Mouse (Mus musculus) MEL (cell line): ENCODE data around the gene Slc7a8. TPM values are rescaled to one million over a fixed set of nuclear protein-coding genes. Genes with fewer than 3 reads are reported as not detected.

Source experiments
- DNase-seq: peaks from one replicate; pipeline ENCODE4 v3.0.0; 2011; ENCODE audit warnings: low read depth, low spot score
- H3K27ac ChIP-seq: 2 replicates; pipeline ENCODE4 v1.5.1; 2012; ENCODE audit warnings: low read depth, mild to moderate bottlenecking, control low read depth, low read length, moderate library complexity; ENCODE audit not compliant: control insufficient read depth
- H3K27me3 ChIP-seq, 2 experiments: fragments of 150-350 bp in 1 of 2; sonication (generic) in 1 of 2; 2 replicates each; pipeline ENCODE4 v1.6.1; 2012; ENCODE audit warnings: low read length in 2 of 2, mild to moderate bottlenecking in 2 of 2, improper control_type of control experiment in 1 of 2, moderate library complexity in 1 of 2; ENCODE audit not compliant: insufficient read depth in 2 of 2, control insufficient read depth in 1 of 2
- H3K36me3 ChIP-seq, 2 experiments: 2 replicates each; pipeline ENCODE4 v1.6.1; 2012 to 2014; ENCODE audit warnings: low read length in 2 of 2, improper control_type of control experiment in 1 of 2, inconsistent platforms in 1 of 2, mild to moderate bottlenecking in 1 of 2; ENCODE audit not compliant: insufficient read depth in 2 of 2, control insufficient read depth in 1 of 2
- H3K4me1 ChIP-seq, 2 experiments: fragments of 150-350 bp in 1 of 2; sonication (generic) in 1 of 2; 2 replicates each; pipeline ENCODE4 v1.6.1; 2012; ENCODE audit warnings: low read length in 2 of 2, improper control_type of control experiment in 1 of 2, mild to moderate bottlenecking in 1 of 2; ENCODE audit not compliant: insufficient read depth in 2 of 2, control insufficient read depth in 1 of 2
- H3K4me3 ChIP-seq, 2 experiments: fragments of 150-350 bp in 1 of 2; sonication (generic) in 1 of 2; 2 replicates each; pipeline ENCODE4 v1.5.1; 2012; ENCODE audit warnings: low read depth in 2 of 2, low read length in 2 of 2, mild to moderate bottlenecking in 2 of 2, moderate library complexity in 2 of 2, control low read depth in 1 of 2, improper control_type of control experiment in 1 of 2; ENCODE audit not compliant: control insufficient read depth in 1 of 2, insufficient read depth in 1 of 2
- H3K79me2 ChIP-seq: 2 replicates; pipeline ENCODE4 v1.6.1; 2012; ENCODE audit warnings: mild to moderate bottlenecking, low read length, moderate library complexity; ENCODE audit not compliant: control insufficient read depth, poor library complexity, insufficient read depth
- H3K9ac ChIP-seq: 2 replicates; pipeline ENCODE4 v1.6.1; 2012; ENCODE audit warnings: low read depth, mild to moderate bottlenecking, control low read depth, low read length, moderate library complexity; ENCODE audit not compliant: control insufficient read depth, poor library complexity, severe bottlenecking
- H3K9me3 ChIP-seq: fragments of 150-350 bp; sonication (generic); replicated peaks from 2 replicates; pipeline ENCODE4 v1.6.1; 2012; ENCODE audit warnings: mild to moderate bottlenecking, low read length, improper control_type of control experiment, moderate library complexity; ENCODE audit not compliant: insufficient read depth
- CHD2 ChIP-seq: IDR thresholded peaks from 2 replicates; pipeline ENCODE4 v1.6.1; 2011; ENCODE audit warnings: low read length, improper control_type of control experiment
- CTCF ChIP-seq, 3 experiments: IDR thresholded peaks in 2 of 3; conservative IDR thresholded peaks in 1 of 3; 2 replicates each; pipeline ENCODE4 v1.5.1; 2011 to 2012; ENCODE audit warnings: low read length in 3 of 3, low read depth in 2 of 3, mild to moderate bottlenecking in 2 of 3, improper control_type of control experiment in 1 of 3, inconsistent platforms in 1 of 3, mixed read lengths in 1 of 3, moderate library complexity in 1 of 3; ENCODE audit not compliant: control insufficient read depth in 1 of 3, insufficient read depth in 1 of 3, poor library complexity in 1 of 3, severe bottlenecking in 1 of 3
- ELF1 ChIP-seq: IDR thresholded peaks from 2 replicates; pipeline ENCODE4 v1.6.1; 2014; ENCODE audit warnings: low read depth, mild to moderate bottlenecking, inconsistent platforms, low read length, improper control_type of control experiment, moderate library complexity
- EP300 ChIP-seq, 2 experiments: IDR thresholded peaks; 2 replicates each; pipeline ENCODE4 v1.6.1; 2011; ENCODE audit warnings: improper control_type of control experiment in 2 of 2, low read length in 2 of 2, low read depth in 1 of 2, mild to moderate bottlenecking in 1 of 2
- GABPA ChIP-seq: IDR thresholded peaks from 2 replicates; pipeline ENCODE4 v1.6.1; 2012; ENCODE audit warnings: low read depth, mild to moderate bottlenecking, inconsistent platforms, low read length, improper control_type of control experiment, moderate library complexity
- GATA1 ChIP-seq: IDR thresholded peaks from 2 replicates; pipeline ENCODE4 v1.6.1; 2011; ENCODE audit warnings: low read depth, low read length, improper control_type of control experiment
- HCFC1 ChIP-seq: IDR thresholded peaks from 2 replicates; pipeline ENCODE4 v1.6.1; 2012; ENCODE audit warnings: low read depth, mild to moderate bottlenecking, inconsistent platforms, low read length, improper control_type of control experiment, moderate library complexity
- MAFK ChIP-seq: IDR thresholded peaks from 2 replicates; pipeline ENCODE4 v1.6.1; 2011; ENCODE audit warnings: low read depth, mild to moderate bottlenecking, low read length, improper control_type of control experiment, borderline replicate concordance
- MAX ChIP-seq: IDR thresholded peaks from 2 replicates; pipeline ENCODE4 v1.6.1; 2011; ENCODE audit warnings: low read length, improper control_type of control experiment
- MAZ ChIP-seq: IDR thresholded peaks from 2 replicates; pipeline ENCODE4 v1.6.1; 2012; ENCODE audit warnings: low read depth, mild to moderate bottlenecking, inconsistent platforms, low read length, improper control_type of control experiment
- MEF2A ChIP-seq: IDR thresholded peaks from 2 replicates; pipeline ENCODE4 v1.6.1; 2014; ENCODE audit warnings: low read depth, mild to moderate bottlenecking, inconsistent platforms, low read length, improper control_type of control experiment; ENCODE audit not compliant: poor library complexity, insufficient replicate concordance, severe bottlenecking; ENCODE audit errors: extremely low read depth
- MXI1 ChIP-seq: IDR thresholded peaks from 2 replicates; pipeline ENCODE4 v1.6.1; 2011; ENCODE audit warnings: mild to moderate bottlenecking, low read depth, low read length, improper control_type of control experiment
- MYB ChIP-seq: IDR thresholded peaks from 2 replicates; pipeline ENCODE4 v1.6.1; 2011; ENCODE audit warnings: mild to moderate bottlenecking, low read depth, low read length, improper control_type of control experiment
- NELFE ChIP-seq: IDR thresholded peaks from 2 replicates; pipeline ENCODE4 v1.6.1; 2011; ENCODE audit warnings: low read depth, low read length, improper control_type of control experiment
- RCOR1 ChIP-seq: IDR thresholded peaks from 2 replicates; pipeline ENCODE4 v1.6.1; 2012; ENCODE audit warnings: low read depth, mild to moderate bottlenecking, inconsistent platforms, low read length, improper control_type of control experiment
- SIN3A ChIP-seq: IDR thresholded peaks from 2 replicates; pipeline ENCODE4 v1.6.1; 2012; ENCODE audit warnings: low read length, improper control_type of control experiment, inconsistent platforms
- TCF12 ChIP-seq: IDR thresholded peaks from 2 replicates; pipeline ENCODE4 v1.6.1; 2014; ENCODE audit warnings: low read depth, mild to moderate bottlenecking, inconsistent platforms, low read length, improper control_type of control experiment, moderate library complexity
- UBTF ChIP-seq: IDR thresholded peaks from 2 replicates; pipeline ENCODE4 v1.6.1; 2012; ENCODE audit warnings: low read depth, mild to moderate bottlenecking, inconsistent platforms, low read length, improper control_type of control experiment, moderate library complexity, borderline replicate concordance; ENCODE audit not compliant: insufficient read depth
- ZC3H11A ChIP-seq: IDR thresholded peaks from 2 replicates; pipeline ENCODE4 v1.6.1; 2012; ENCODE audit warnings: low read depth, mild to moderate bottlenecking, inconsistent platforms, low read length, improper control_type of control experiment
- ZKSCAN1 ChIP-seq: IDR thresholded peaks from 2 replicates; pipeline ENCODE4 v1.6.1; 2012; ENCODE audit warnings: low read depth, mild to moderate bottlenecking, inconsistent platforms, low read length, improper control_type of control experiment, moderate library complexity
- ZMIZ1 ChIP-seq: IDR thresholded peaks from 2 replicates; pipeline ENCODE4 v1.6.1; 2012; ENCODE audit warnings: low read depth, mild to moderate bottlenecking, inconsistent platforms, low read length, improper control_type of control experiment, moderate library complexity
- polyA plus RNA-seq, 2 experiments: library from polyadenylated mRNA; stranded (reverse) in 1 of 2; unstranded in 1 of 2; fragments of >175 nt in 1 of 2; fragments of >200 nt in 1 of 2; gene quantifications; 2 replicates each; pipeline versions ENCODE4 v1.2.1 to v1.2.4; 2012; ENCODE audit warnings: low replicate concordance in 2 of 2, low read depth in 1 of 2; ENCODE audit not compliant: insufficient read length in 2 of 2, insufficient read depth in 1 of 2, missing spikeins in 1 of 2
- total RNA-seq: library from RNA; depleted of rRNA; stranded (reverse); fragments of 300-350 nt; gene quantifications from 2 replicates; pipeline ENCODE4 v1.2.3, GENCODE M21; 2012

The Slc7a8 gene
- total and polyA plus RNA-seq, 3 experiments, result 0.08 to 0.29 TPM; not detected in 1

GRCm38 (mm10) chr14:54802428-54802827 is 20.7 kb upstream of the Slc7a8 start:
- DNase-seq, result peak; percentile 54
- H3K9me3 ChIP-seq, result no peaks in the 10 kb centered on the region
- no peak overlapping the region for H3K27ac ChIP-seq
- H3K27me3 ChIP-seq, result no peaks in the 10 kb centered on the region
- peaks cover 0 to 8% of the 10 kb centered on the region in 2 experiments; a peak in 2 of 4 replicates for H3K36me3 ChIP-seq
- no peak overlapping the region for H3K4me3 ChIP-seq
- TF ChIP-seq HCFC1, result 0 out of 2 replicates have a peak, but pooled peaks have one; percentile 14
- peak; percentile 84 for TF ChIP-seq ELF1
- no peak for TF ChIP-seq MAX
- TF ChIP-seq UBTF, result no peak
- no peak for TF ChIP-seq EP300 (IDR thresholded peaks at IDR 0.05; ENCODE audit: low read depth in 1 of 2, low read length in 2 of 2)
- no peak for TF ChIP-seq CTCF (IDR thresholded peaks at IDR 0.05 in 2 of 3, conservative IDR thresholded peaks at IDR 0.05 in 1 of 3; ENCODE audit: control insufficient read depth in 1 of 3, insufficient read depth in 1 of 3, low read depth in 2 of 3, low read length in 3 of 3, poor library complexity in 1 of 3, severe bottlenecking in 1 of 3)
- no peak for TF ChIP-seq MYB
- no peak for TF ChIP-seq CHD2
- TF ChIP-seq GATA1, result peak; percentile 86
- no peak for TF ChIP-seq ZMIZ1
- TF ChIP-seq MAFK, result no peak
- TF ChIP-seq MXI1, result no peak; the same call in 1 of the 2 replicates
- TF ChIP-seq SIN3A, result no peak
- no peak for TF ChIP-seq ZC3H11A
- no peak for TF ChIP-seq TCF12
- TF ChIP-seq GABPA, result no peak
- H3K4me1 ChIP-seq, result peaks cover 9 to 14% of the 10 kb centered on the region in 2 experiments; a peak in 3 of 4 replicates
- no peak overlapping the region for H3K9ac ChIP-seq
- no peaks in the 10 kb centered on the region for H3K79me2 ChIP-seq

- no peaks in the 10 kb centered on the region for H3K27me3 ChIP-seq
- no peak for DNase-seq
Measured at GRCm38 (mm10) chr14:54799686-54800085, 17.9 kb upstream of the Slc7a8 start.

More at GRCm38 (mm10) chr14:54799686-54800085, 17.9 kb upstream of the Slc7a8 start:
- peaks cover 21 to 30% of the 10 kb centered on the region in 2 experiments for H3K4me1 ChIP-seq
- H3K36me3 ChIP-seq, result peaks cover 0 to 17% of the 10 kb centered on the region in 2 experiments; a peak in 2 of 4 replicates
- H3K9ac ChIP-seq, result no peak overlapping the region
- H3K27ac ChIP-seq, result no peak overlapping the region
- H3K79me2 ChIP-seq, result no peaks in the 10 kb centered on the region
- TF ChIP-seq ZKSCAN1 (no peak), MEF2A (no peak), RCOR1 (no peak), SIN3A (no peak), GABPA (no peak), MAZ (no peak), NELFE (no peak)
- no peak overlapping the region for H3K4me3 ChIP-seq
- no peaks in the 10 kb centered on the region for H3K9me3 ChIP-seq
